Mouse (Mus musculus): ENCODE data around the gene Prx.

The Prx gene

DNA sequence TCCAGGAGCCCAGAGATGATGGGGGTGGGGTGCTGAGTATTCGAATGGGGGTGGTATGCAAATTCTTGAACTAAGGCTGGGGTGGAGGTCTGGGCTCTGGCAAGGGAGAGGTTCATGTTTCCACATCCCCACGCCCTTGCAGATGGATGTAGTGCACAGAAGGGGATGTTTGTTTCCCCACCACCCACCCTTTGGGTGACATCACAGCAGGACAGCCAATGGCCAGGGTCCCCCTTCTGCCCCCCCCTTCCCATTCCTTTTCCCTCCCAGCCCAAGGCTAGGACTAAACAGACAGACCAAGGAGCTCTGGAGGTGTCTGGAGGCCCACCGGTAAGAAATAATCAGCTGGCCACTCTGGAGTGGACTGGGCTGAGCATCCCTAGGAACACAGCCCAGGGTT is at the start of gene Prx:
Gene Prx, plus strand, starts transcription at position 289 of the 400 bp plus-strand sequence.
- DNase-seq = no peak

DNA sequence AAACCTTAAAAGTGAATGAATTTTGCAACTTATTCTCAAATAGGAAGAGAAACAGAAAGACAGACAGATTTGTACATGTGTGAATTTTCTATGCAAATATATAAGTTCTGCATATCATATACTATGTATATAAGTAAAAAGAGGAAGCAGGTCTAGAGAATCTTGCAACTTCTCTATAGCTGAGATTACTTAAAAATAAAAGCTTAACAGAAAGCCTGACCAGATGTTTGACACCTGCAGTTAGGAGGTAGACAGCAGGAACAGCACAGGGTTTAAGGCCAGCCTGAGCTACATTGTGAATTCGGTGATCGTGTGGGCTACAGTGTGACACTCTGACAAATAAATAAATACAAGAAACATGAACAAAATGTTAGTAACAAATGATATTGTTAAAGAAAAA is 47.8 kb upstream of the Prx start:
- DNase-seq = no peak

DNA sequence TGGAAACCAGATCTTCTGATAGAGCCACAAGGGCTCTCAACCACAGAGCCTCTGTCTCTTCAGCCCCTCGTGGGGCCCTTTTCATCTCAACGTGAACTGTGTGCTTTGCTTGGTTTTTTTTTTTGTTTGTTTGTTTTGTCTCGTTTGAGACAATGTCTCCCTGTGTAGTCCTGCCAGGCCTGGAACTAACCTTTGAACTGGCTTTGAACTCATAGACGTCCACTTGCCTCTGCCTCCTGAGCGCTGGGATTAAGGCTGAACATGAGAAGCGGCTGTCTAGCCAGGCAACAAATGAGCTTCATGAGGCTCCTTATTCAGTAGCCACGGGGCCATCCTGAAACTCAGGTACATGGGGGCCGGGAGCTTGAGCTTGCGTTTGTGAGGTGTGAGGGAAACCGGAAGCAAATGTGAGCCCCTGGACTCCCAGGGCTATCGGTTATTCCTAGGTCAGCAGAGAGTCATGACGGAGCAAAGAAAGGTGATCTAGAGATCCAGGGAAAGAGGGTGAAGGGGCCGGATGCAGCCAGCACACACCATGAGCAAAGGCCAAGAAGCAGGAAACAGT is 46.8 kb upstream of the Prx start:
- DNase-seq = no peak

DNA sequence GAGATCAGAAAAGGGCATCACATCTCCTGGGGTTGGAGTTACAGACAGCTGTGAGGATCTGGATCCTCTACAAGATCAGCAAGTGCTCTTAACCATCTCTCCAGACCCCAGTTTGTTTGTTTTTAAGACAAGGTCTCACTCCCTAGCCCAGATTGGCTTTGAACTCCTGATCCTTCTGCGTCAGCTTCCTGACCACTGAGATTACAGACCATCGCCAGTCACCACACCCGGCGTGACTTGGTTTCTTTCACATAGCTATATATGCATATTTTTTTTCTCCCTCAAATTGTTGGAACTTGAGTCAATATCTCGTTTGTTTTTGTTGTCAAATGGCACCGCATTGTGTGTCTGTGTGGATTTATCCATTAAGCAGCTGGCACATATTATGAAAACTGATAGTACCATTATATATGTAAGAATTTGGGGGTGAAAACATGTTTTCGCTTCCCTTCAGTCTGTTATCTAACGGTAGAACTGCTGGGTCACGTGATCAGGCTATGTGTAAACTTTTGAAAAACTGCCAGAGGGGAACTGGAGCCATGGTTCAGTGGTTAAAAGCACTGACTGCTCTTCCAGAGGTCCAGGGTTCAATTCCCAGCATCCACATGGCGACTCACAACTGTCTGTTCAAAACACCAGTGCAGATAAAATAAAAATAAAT is 44.5 kb upstream of the Prx start:
- DNase-seq = no peak

DNA sequence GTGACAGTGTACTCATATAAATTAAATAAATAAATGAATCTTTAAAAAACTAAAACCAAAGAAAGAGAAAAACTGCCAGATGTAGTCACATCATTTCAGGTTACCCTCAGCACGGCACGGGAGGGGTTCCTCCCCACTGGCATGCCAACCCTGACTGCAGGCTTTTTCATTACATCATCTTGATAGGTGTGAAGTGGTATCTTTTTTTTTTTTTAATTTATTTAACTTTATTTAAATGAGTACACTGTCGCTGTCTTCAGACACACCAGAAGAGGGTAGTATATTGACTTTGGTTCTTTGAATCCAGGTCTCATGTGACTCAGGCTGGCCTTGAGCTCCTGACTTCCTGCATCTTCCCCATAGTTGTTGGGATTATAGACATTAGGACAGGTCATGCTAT is 43.9 kb upstream of the Prx start:
- no peak for DNase-seq

DNA sequence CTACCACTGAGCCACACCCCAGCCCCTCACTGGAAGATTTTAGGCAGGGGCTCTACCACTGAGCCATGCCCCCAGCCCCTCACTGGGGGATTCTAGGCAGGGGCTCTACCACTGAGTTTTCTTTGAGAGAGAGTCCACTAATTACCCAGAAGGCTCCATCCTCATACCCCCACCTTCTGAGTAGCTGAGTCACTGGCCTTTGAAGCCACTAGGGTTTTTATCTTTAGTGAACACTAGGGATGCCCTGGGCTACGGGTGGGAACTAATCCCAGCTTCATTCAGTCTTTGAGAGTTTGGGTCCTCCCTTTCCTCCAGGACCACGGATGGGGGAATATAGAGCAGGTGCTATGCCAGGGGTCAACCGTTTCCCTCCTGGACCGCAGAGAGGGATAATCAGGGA is 40.5 kb upstream of the Prx start:
- DNase-seq = no peak

DNA sequence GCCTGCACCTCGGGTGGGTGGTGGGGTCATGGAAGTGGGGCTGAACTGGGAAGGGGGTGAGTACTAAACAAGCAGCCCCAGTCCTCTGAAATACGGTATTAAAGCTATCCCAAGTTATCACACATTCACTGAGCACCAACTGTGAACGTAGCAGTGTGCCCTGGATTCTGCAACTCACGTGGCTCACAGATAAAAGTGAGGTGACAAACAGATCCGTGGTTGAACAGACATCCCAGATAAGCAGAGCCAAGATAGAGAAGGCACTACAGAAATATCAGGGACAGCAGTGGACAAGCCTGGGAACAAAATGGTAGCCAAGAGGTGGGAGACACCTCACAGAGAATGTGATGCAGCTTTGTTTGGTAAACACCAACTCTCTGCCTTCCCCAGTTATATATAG is 39.5 kb upstream of the Prx start:
- DNase-seq = no peak

DNA sequence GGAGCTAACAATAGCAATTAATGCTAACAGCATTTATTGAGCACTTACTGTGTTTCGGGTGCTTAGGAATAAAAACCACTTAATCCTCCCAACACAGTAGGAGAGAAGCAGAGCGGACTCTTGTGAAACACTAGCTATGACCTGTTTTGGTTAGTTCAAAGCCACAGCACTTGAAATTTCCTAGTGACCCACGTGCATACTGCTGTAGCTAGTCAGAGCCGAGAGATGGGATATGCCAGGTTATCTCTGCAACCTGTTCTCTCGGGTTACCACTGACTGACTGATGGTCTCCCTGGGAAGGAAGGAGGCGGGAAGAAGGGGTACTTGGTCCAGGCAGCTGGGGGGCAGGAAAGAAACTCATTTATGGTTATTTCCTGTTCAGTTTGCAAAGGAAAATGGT is 38.6 kb upstream of the Prx start:
- DNase-seq = no peak

DNA sequence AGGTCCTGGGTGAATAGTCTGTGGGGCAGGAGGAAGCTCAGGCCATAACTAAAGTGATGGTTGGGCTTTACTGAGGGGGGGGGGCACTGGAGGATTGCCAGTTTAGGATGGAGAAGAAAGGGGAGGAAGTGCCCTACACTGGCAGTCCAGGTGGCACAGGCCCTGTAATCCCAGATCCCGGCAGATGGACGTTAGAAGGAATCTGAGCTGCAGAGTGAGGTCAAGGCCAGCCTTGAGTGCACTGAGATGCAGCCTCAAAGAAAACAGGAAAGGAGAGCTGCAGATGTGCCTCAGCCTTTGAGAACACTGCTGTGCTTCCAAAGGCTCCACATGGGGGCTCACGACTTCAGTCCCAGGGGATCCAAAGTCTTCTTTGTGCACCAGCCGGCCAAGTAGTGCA is 31.5 kb upstream of the Prx start:
- DNase-seq = peak; percentile 41 to 57

DNA sequence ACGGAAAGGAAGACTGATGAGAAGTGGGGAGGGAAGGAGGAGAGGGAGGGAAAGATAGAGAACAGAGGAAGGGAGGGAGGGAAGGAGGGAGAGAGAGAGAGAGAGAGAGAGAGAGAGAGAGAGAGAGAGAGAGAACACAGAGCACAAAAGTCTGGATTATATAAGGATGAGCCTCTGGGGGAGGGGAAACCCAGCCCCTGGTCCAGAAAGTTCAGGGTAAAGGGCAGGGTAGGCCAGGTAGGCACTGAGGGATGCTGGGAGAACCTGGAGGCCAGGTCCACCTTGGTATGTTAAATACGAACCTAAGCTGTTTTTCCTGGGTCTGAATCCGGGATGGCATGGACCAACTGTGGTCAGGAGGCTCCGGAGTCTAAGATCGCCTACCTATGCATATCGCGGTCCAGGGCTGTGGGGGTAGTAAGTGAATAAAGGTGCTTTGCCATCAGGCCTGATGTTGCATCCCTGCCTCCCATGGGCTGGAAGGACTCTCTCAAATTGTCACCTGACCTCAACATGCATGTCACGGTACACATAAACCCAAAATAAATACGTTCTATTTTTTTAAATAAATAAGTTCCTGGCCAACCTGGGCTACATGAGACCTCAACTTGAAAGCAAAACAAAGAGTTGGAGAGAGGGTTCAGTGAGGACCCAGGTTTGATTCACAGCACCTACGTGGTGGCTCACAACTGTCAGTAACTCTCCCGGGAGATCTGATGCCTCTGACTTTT is 27.6 kb upstream of the Prx start:
- DNase-seq = no peak

DNA sequence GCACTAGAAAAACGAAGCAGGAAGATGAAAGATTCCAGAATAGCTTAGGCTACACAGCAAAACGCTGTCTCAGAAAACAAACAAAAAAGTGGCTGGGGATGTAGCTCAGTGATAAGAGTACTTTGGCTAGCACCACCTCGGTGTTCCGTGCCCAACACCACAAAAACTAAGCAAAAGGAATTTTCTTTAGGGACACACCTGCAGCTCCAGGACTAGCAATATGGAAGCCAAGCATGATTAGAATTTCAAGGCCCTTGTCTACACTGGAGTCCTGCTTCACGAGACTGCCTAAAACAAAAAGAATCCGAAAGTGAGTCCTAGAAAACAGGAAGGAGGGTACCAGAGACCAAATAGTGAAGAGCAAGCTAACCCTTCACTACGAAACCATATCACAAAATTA is 26.5 kb upstream of the Prx start:
- no peak for DNase-seq

DNA sequence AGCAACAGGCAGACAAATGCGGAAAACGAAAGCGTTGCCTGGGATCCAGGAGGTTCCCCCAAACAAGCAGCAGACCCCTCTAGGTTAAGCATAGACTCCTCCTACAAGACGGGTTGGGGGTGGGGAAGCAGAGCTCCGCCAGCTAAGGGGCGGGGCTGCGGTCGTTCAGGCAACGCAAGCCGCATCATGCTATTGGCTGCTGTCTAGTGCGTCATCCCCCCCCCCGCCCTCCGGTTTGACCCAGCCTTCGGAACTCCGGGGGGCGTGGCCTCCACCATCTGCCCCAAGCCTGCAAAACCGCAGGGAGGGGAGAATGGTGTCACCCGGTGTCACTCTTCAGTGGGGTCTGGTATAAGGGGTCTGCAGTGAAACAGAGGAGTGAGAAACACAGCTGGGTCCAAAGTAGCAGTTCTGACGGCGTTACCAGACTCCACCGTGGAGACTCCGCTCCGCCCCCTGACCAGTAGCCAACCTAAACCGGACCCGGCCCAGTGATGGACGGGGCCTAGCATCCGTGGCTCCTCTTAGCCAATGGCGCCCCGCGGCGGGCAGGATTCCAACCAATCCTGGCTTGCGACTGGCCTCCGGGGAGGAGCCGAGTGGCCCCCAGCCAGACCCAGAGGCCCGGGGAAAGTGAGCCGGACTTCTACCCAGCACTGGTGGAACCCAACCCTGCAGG is 25.8 kb upstream of the Prx start, which contains the start of gene Sertad3:
Gene Sertad3, plus strand, starts transcription at position 613 of the 679 bp plus-strand sequence.
- peak; percentile 100 for DNase-seq

DNA sequence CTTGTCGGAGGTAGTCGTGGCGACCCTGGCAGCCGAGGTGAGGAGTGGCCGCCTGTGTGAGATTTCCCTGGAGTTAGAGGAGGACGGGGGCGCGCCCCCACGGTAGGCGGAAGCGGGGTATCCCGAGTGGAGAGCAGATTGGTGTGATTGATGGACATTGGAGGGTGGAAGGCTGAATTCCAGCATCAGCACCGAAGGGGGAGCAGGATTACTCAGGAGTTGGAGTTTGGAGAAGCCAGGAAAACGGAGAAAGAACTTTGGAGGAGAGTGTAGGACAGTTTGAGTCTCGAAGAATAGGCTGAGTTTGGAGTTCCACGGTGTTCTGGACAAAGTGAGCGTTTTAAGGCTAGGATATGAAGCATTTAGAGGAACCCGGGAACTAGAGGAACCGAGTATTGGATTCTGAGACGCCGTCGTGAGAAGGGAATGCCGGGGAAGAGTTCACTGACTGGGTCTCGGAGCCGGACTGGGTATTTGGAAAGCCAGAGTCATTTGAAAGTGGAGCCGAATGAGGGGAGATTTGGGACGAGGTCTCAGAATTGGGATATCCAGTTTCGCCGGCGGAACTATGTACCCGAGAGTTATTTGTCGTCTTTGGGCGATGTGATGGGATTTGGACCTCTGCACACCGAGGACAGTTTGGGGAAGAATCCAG is 25.2 kb upstream of the Prx start:
- DNase-seq = peak in 1 of 2 experiments; percentile 22

DNA sequence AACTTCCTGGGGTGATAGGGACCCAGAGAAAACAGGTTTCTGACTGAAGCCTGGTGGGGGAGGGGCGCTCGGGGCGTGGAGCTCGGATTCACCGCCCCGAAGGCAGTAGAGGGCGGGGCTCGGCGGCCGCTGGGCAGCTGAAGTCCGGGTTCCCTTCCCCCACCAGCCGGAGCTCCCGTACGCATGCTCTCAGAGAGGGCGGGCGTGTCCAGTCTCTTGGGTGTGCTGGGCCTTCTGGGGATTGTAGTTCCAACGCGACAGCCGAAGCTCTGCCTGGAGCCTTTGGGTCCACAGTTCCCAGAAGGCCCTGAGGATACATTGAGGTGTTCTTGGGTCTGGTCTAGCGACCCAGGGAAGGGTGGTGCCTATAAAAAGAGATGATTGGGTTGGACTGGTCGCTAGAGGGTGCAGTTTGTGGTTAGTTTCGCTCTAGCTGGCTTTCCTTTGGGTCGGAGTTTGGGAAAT is 24.6 kb upstream of the Prx start:
- DNase-seq = peak; percentile 99 to 100

DNA sequence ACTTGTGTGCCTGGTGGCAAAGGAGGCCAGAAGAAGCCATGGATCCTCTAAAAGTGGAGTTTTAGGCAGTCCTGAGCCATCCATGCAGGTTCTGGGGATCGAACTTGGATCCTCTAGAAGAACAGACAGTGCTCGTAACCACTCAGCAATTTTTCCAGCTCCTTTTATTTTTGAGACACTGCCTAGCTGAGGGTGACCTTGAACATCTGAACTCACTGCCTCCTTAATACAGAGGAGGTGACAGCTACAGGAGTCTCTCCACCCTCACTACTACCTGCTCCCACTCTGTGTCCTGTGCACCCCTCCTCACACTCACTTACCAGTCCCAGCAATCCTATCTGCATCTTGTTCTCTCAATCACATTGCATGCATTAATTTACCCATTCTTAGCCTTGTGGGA is 23.5 kb upstream of the Prx start:
- no peak for DNase-seq

DNA sequence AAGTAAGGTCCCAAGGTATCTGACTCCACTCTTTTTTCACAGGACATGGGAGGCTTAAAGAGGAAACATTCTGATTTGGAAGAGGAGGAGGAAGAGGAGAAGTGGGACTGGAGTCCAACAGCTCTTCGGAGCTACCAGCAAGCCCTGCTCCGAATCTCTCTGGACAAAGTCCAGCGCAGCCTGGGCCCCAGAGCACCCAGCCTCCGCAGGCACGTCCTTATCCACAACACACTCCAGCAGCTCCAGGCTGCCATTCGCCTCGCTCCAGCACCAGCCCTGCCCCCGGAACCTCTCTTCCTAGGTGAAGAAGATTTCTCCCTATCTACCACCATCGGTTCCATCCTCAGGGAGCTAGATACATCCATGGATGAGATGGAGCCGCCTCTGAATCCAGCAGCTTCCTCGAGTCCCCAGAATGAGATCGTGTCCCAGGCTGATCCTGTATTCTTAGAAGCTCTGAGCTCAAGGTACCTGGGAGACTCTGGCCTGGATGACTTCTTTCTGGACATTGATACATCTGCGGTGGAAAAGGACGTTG is 23.0 kb upstream of the Prx start:
- peak in 1 of 2 experiments; percentile 39 for DNase-seq

DNA sequence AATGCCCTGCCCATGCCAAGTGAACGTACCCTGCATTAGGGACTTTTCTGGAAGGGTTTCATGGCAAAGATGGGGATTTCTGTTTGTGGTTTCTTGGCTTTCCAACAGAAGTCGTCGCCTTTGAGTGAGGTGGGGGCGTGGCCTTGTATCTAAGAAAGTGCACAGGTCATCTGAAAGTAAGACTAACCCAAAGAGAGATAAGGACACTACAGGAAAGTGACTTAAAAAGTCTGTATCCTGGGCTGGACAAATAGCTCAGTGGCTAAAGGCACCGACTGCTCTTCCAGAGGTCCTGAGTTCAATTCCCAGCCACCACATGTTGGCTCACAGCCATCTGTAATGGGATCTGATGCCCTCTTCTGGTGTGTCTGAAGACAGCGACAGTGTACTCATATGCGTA is 20.6 kb upstream of the Prx start:
- no peak for DNase-seq

DNA sequence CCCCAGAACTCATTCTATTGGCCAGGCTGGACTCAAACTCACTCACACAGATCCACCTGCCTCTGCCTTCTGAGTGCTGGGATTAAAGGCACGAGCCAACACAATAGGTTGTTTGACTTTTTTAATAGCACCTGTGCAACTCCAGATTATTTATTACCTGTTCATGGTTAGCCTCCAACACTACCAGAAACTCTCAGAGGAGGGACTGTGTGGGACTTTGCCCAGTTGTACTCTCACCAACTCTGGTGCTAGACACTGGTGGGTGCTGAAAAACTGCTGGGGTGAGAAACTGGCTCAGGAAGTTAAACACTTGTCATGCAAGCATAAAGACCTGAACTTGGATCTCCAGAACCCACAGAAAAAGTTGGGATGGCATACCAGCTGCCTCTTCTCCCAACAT is 19.4 kb upstream of the Prx start:
- peak in 1 of 2 experiments; percentile 31 for DNase-seq

DNA sequence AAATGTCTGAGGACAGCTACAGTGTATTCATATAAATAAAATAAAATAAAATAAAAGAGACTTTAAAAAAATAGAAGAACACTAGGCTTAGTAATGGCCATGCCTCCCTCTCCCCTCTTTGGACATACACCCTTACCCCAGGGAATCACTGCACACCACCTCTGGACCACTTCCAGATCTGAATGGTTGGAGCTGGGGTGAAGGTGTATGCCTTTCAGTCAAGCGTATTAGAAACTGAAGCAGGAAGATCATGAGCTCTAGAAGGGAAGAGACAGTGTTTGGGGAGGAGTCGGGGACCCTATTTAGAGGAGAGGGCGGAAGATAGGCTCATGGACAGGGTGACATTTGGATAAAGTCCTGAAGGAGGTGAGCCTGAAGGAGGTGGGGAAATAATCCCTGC is 18.6 kb upstream of the Prx start:
- peak in 1 of 2 experiments; percentile 7 for DNase-seq

DNA sequence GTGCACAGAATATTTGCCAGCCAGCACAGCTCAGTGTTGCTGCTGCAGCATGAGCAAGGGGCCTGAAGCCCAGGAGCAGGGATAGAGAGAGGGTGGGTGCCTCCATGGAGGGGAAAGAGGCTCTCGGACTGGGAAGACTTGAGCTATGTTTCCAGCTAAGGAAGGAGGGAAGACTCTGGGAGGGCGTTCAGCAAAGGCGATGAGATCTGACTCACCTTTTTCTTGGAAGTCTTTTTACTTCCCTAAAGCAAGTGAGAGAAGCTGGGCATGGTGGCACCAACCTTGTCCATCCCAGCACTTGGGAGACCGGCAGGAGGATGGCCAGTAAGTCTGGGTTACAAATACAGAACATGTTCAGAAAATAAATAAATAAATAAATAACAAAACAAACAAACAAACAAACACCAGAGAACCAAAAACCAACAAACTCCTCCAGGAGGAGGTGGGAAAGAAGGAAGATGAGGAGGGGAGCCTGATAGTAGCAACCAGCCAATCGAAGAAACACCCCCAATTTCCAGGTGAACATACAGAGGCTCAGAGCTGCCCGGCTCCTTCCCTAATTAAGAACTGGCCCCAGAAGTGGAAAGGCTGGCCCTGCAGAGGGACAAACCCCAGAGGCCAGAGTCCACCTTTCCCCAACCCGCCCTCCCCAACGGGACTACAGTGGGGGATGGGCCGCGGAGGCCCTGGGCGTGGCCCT is 18.0 kb upstream of the Prx start:
- peak in 1 of 2 experiments; percentile 22 for DNase-seq

DNA sequence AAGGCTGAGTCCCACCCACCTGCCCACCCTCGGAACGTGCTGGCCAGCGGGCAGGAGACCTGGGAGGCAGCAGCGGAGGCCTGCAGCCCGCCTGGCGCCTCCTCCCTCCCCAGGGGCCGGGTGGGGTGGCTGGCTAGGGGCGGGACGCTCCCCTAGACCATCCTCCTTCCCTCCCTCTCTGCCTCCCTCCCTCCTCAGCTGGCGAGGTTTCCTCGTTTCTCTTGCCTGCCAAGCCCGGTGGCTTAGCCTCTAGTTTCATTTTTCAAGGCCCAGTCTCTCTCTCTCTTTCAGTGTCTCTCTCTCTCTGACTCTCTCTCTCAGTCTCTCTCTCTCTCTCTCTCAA is 17.5 kb upstream of the Prx start:
- peak; percentile 90 to 94 for DNase-seq

DNA sequence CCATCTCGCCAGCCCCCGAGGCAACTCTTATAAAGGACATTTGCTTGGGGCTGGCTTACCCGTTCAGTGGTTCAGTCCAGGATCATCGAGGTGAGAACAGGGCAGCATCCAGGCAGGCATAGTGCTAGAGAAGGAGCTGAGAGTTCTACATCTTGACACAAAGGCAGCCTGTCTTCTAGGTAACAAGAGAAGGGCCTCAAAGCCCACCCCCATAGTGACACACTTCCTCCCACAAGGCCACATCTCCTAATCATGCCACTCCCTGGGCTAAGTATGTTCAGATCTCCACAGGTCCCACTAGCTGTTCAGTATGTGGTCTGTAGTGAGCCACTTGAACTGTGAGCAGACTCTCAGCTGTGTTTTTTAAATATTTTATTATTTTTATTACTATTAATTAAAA is 15.3 kb upstream of the Prx start:
- DNase-seq = no peak
